Comparison of ENCODE assay signal across 9 mouse cellular contexts in the genomic region with DNA sequence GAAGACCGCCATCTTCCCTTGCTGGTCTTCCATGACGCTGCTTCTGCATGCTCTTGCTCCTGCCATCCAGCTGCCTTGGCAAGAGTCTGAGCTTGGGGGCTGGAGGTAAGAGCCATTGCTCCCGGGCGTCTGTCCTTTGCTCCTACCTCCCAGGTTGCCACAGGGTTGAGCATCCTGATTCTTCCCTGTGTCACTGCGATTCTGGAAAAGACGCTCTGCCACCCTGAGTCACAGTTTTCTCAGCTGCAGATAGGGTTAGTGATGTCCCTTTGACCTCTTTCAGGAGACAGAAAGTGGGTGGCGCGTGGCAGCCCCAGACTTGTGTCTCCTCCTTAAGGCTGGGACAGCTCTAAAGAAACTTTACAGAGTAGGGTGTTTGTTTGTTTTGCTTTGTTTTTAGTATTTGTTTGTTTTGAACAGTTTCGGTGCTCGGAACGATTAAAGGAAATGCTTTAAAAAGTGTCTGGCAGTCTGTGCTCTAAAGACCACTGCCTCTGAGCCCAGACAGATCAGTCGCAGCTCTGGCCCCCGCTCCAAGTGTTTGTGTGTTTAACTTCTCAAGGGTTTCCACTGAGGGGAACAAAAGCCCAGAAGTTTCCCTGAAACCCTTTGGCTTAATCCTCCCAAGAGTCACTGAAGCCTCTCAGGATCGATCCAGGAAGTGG.
DNase-seq lines count a peak whose midpoint lies in the region; ATAC-seq and TF ChIP-seq lines count a peak whose summit lies in the region.
"Had no signal": no experiment of that assay in that cellular context is flagged by ENCODE, and none has a peak within 500 bp of the region (broad histone marks: within the 10 kb centered on the region; RNA-seq: fewer than 3 reads in every experiment).

No protein-coding gene starts in this region.

- no peaks in the 10 kb centered on the region for H3K9me3 ChIP-seq in lung, embryonic 14.5 days (ENCODE audit: low read depth, low read length)
- no peaks in the 10 kb centered on the region for H3K9me3 ChIP-seq in heart, postnatal 0 days (replicated peaks; ENCODE audit: control insufficient read depth, low read length)

- TF ChIP-seq POLR2A in lung, adult 2 months (IDR thresholded peaks at IDR 0.05; ENCODE audit: borderline replicate concordance, extremely low read depth, low read depth, low read length) = no peak
- TF ChIP-seq POLR2A in myocyte (IDR thresholded peaks at IDR 0.05; ENCODE audit: insufficient read length, low read depth) = no peak

- H3K9ac ChIP-seq in lung, embryonic 14.5 days = peak overlapping the region; percentile 1; the same call in 1 of the 2 replicates
- no peak overlapping the region; the same call in 1 of the 2 replicates for H3K9ac ChIP-seq in heart, postnatal 0 days (replicated peaks; ENCODE audit: low read depth, low read length)

- peak overlapping the region; percentile 74 for H3K27ac ChIP-seq in lung, embryonic 14.5 days (ENCODE audit: low read depth)
- H3K27ac ChIP-seq in heart, postnatal 0 days (ENCODE audit: low read depth) = peak overlapping the region; percentile 50

- no peak overlapping the region for H3K4me3 ChIP-seq in lung, embryonic 14.5 days (ENCODE audit: low read depth, low read length)
- H3K4me3 ChIP-seq in lung, adult 2 months (replicated peaks; ENCODE audit: extremely low read depth, low read depth, low read length) = no peak overlapping the region
- H3K4me3 ChIP-seq in heart, postnatal 0 days (ENCODE audit: low read depth, low read length) = no peak overlapping the region
- no peak overlapping the region for H3K4me3 ChIP-seq in myocyte

- no peak for TF ChIP-seq EP300 in heart, postnatal 0 days (IDR thresholded peaks at IDR 0.05; ENCODE audit: low read depth)

- H3K4me2 ChIP-seq in lung, embryonic 14.5 days = peak overlapping the region; percentile 38
- H3K4me2 ChIP-seq in heart, postnatal 0 days (ENCODE audit: low read depth, low read length) = peak overlapping the region; percentile 26; the same call in 1 of the 2 replicates
- H3K4me2 ChIP-seq in myocyte (ENCODE audit: low read depth) = peak overlapping the region; percentile 55

- no peaks in the 10 kb centered on the region for H3K36me3 ChIP-seq in lung, embryonic 14.5 days (ENCODE audit: insufficient read depth)
- no peaks in the 10 kb centered on the region for H3K36me3 ChIP-seq in heart, postnatal 0 days (replicated peaks; ENCODE audit: control insufficient read depth, insufficient read depth, low read length)
- H3K36me3 ChIP-seq in myocyte (ENCODE audit: control insufficient read depth, insufficient read depth) = no peaks in the 10 kb centered on the region

- no peaks in the 10 kb centered on the region for H3K27me3 ChIP-seq in lung, embryonic 14.5 days (ENCODE audit: insufficient read depth, low read length)
- no peaks in the 10 kb centered on the region for H3K27me3 ChIP-seq in heart, postnatal 0 days (ENCODE audit: control insufficient read depth, insufficient read depth, low read length)
- H3K27me3 ChIP-seq in myocyte (ENCODE audit: control insufficient read depth, insufficient read depth, insufficient read length) = no peaks in the 10 kb centered on the region

- peaks cover 14% of the 10 kb centered on the region for H3K4me1 ChIP-seq in lung, embryonic 14.5 days (ENCODE audit: insufficient read depth)
- H3K4me1 ChIP-seq in lung, adult 2 months (ENCODE audit: control insufficient read depth, insufficient read depth, low read length) = peaks cover 9% of the 10 kb centered on the region
- H3K4me1 ChIP-seq in heart, postnatal 0 days (ENCODE audit: control insufficient read depth, insufficient read depth) = peaks cover 43% of the 10 kb centered on the region

- no peak for TF ChIP-seq CTCF in lung, embryonic 14.5 days (IDR thresholded peaks at IDR 0.05; ENCODE audit: low read depth)
- no peak for TF ChIP-seq CTCF in lung, adult 2 months (IDR thresholded peaks at IDR 0.05; ENCODE audit: insufficient read depth, low read length)
- no peak for TF ChIP-seq CTCF in heart, postnatal 0 days (IDR thresholded peaks at IDR 0.05; ENCODE audit: low read depth)

- peak; percentile 91 for DNase-seq in heart, adult 11 months
- DNase-seq in heart, adult 9 months (ENCODE audit: low spot score in 2 of 2) = no peak
- peak; percentile 58 for DNase-seq in lung, embryonic 14.5 days
- DNase-seq in lung, adult 2 months = no peak
- DNase-seq in heart, postnatal 0 days (ENCODE audit: low spot score) = no peak
- DNase-seq in left cerebral cortex, adult 8-10 months (ENCODE audit: low spot score in 2 of 2) = no peak
- DNase-seq in left cerebral cortex, adult 11 months (ENCODE audit: low spot score) = no peak
- DNase-seq: right cerebral cortex, postnatal 4 days had no signal

- WGBS in lung, embryonic 14.5 days = 27% methylated on average over 14 of the region's 14 CpGs
- 36% methylated on average over 14 of the region's 14 CpGs for WGBS in lung, adult 2 months
- WGBS in heart, postnatal 0 days = 56% methylated on average over 14 of the region's 14 CpGs

- H3ac ChIP-seq in myocyte (ENCODE audit: control insufficient read depth, insufficient read length) = no peak overlapping the region

- ATAC-seq in lung, embryonic 14.5 days (ENCODE audit: insufficient read depth) = peak; percentile 56
- ATAC-seq in heart, postnatal 0 days (ENCODE audit: insufficient read depth, low read depth) = no peak

- no peaks in the 10 kb centered on the region for H3K79me2 ChIP-seq in myocyte (ENCODE audit: control insufficient read depth, insufficient read depth)

TF ChIP-seq in myocyte, 11 proteins besides CTCF, POLR2A, EP300 and RAD21:
- no peak for TF ChIP-seq MYOD1 (IDR thresholded peaks at IDR 0.05; ENCODE audit: control insufficient read depth in 1 of 3, insufficient read length in 2 of 3, low read depth in 2 of 3)
- no peak for TF ChIP-seq USF1 (IDR thresholded peaks at IDR 0.05; ENCODE audit: low read depth)
- TF ChIP-seq MAX (IDR thresholded peaks at IDR 0.05; ENCODE audit: low read depth) = no peak
- TF ChIP-seq POLR2AphosphoS2 (IDR thresholded peaks at IDR 0.05; ENCODE audit: insufficient read length, low read depth) = no peak
- TF ChIP-seq MYOG (IDR thresholded peaks at IDR 0.05; ENCODE audit: control insufficient read depth in 1 of 3, insufficient read depth in 1 of 3, insufficient read length in 2 of 3, low read depth in 2 of 3) = no peak
- TF ChIP-seq TCF12 (IDR thresholded peaks at IDR 0.05; ENCODE audit: insufficient read depth, poor library complexity, severe bottlenecking) = no peak
- no peak for TF ChIP-seq E2F4 (IDR thresholded peaks at IDR 0.05; ENCODE audit: insufficient read depth)
- TF ChIP-seq REST (IDR thresholded peaks at IDR 0.05; ENCODE audit: insufficient read depth, insufficient read length) = no peak
- no peak for TF ChIP-seq SRF (IDR thresholded peaks at IDR 0.05; ENCODE audit: control insufficient read depth, insufficient read length, low read depth)
- TF ChIP-seq CEBPB (IDR thresholded peaks at IDR 0.05; ENCODE audit: insufficient read depth, poor library complexity, severe bottlenecking) = no peak

Comparison
In these comparisons a context has a peak if more than half of its experiments do, and no peak if none do; other contexts are left out.
1. DNase-seq: peak in heart, adult 11 months (single experiment) and lung, embryonic 14.5 days (single experiment); none in heart, adult 9 months (0 of 2), lung, adult 2 months (single experiment), heart, postnatal 0 days (single experiment), left cerebral cortex, adult 8-10 months (0 of 2) and left cerebral cortex, adult 11 months (single experiment).
2. Peak in every context shown above with its lines, with median percentiles within 50 percentile points of each other: H3K4me2 ChIP-seq.